Mouse (Mus musculus): ENCODE results near the gene Rab11fip2.

Rab11fip2 gene

DNA sequence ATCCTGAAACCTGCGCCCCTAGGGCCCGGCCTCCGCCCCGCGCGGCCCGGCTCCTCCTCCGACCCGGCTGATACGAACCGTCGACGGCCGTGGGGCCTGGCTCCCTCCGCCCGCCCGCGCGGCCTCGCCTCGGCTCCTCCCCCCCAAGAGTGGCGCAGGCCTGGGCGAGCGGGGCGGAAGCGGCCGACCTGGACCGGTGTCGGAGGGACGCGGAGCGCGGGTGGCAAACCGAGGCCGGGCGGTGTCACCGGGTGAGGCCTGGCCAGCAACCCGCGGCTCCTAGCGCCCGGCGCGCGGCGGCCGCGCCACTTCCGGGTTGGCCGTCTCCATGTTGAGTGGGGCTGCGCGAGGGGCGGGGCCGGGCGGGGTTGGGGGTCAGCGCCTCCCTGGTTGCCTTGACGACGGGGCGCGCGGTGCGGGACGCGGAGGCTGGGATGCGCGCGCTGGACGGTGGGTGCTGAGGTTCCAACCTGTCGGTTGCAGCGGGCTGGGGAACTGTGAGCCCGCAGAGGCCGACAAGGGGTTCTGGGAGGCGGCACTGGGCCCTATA lies at the start of gene Rab11fip2:
Rab11fip2 (minus strand) TSS at position 333 of the 550 bp plus-strand sequence.
- DNase-seq, result peak; percentile 85

DNA sequence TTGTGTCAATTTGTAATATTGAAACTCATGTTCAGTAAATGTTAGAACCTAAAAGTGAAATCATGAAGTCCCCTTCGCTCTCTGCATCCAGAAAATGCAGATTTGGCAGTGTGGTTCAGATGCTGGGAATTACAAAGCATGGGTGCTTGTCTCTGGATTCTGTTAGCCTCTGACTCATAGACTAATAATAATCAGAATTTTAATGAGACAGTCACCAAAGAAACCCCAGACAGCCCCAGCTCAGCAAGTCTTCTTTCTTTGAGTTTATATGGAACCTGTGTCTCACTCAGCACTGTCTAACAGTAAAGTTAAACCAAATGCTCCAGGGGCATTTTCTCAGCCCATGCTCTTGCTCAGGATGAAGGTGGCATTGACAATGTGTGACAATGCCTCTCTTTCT lies 38.1 kb upstream of the Rab11fip2 start:
- no peak for DNase-seq

DNA sequence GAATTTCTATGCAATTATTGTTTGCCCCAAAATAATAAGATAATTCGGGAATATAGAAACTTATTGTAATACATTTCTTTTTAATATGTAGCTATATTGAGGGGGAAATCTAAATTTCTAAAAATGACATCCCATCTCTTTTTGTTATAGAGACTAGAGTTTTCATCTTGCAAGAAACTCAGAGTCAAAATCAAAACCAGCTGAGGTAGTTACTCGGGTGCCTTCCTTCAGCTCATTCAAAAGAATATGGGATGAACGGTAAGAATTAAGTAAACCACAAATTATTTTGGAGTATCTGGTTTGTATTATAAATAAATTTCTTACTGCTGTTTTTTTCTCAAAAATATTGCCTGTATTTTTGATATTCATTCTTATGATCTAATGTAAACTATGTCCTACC lies 11.5 kb upstream of the Rab11fip2 start:
- DNase-seq, result no peak

DNA sequence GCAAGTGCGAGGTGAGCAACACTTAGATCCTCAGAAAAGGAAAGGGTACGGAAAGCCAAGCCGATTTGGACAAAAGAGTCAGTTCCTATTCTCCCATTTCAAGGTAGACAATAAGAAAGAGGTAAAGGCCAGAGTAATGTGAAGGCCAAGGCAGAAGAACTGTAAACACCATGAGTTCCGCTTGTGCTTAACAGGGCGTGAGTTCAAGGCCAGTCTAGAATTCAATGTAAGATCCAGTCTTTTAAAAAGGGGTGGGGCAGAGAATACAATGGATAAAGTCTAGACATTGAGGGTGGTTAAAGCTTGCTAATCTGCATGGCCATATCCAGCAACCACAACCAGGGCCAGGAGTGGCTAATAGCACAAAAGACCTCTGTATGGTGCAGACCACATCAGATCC lies 6.3 kb upstream of the Rab11fip2 start:
- no peak for DNase-seq

DNA sequence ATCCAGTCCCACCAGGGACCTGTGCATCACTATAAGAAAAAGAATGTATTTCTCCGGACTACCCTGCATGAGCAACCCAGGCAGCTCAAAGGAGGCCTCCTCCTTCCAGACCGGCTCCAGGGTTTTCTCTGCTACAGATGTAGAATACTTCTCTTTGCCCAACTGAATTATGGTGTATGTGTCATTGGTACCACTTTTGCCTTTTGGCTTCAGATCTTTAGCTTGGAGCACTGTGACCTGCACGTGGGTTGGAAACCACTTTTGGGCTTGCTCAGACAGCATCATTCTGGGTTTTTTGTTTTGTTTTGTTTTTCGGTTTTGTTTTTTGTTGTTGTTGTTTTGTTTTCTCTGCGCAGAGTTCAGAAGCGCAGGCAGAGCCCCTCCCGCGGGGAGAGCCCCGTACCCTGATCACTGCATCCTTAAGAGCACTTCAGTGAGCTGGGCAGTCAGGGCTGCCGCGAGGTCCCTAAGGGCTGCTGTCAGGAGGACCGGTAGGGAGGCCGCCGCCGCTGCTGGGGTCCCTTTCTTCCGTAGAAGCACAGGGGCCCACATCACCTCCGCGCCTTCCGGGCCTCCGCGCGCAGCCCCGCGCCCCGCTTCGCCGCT lies 635 bp downstream of the Rab11fip2 start:
- DNase-seq, result peak; percentile 8

DNA sequence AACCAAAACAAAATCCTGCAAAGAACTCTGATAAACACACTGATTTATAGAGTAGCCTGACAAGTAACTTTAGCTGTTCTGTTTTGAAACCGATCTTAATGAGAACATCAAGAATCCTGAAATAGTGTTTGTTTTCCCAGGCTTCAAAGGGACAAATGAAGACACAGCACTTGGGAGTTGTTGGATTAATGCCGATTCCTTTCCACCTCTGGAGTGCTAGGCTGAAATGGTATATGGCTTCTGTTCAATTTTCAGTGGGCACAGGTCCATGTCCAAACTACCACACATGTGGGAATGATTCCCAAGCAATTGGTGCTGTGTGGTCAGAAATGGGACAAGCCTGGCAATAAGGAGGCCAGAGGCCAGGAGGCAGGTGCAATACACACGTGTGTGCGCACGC lies 3.7 kb downstream of the Rab11fip2 start:
- DNase-seq, result no peak

DNA sequence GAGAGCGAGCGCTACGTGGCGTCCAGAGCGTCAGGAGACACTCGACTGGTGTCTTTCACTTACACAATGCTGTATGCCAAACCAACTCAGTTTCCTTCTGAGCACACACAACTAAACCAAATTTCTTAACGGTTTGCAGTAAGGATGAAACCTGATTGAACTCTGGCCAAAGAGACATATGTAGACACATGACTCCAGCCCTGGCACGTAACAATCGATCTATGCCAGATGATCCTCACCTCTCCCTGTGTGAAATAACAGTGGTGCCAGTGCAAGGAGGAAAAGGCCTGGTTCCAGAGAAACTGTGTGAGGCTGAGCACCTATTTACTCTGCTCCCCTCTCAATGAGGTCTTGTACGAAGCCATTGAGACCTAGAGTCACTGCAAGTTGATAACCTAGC lies 11.4 kb downstream of the Rab11fip2 start:
- DNase-seq, result no peak

DNA sequence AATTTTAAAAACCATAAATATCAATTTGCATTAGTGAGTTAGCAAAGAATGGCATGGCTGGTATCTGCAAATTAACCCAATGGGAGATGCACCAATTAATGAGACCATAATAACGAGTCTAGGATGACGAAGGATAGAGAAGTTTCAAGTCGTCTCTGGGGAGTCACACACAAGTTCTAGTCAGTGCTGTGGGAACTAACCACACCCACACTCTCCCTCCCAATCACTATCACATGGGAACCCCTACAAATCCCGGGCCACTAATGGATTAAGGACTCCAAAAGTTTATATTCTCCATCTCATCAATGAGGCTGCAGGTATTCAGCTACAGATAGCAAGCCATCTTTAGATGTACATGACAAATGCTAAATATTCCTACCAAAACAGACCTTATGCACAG lies 14.8 kb downstream of the Rab11fip2 start:
- DNase-seq, result no peak

DNA sequence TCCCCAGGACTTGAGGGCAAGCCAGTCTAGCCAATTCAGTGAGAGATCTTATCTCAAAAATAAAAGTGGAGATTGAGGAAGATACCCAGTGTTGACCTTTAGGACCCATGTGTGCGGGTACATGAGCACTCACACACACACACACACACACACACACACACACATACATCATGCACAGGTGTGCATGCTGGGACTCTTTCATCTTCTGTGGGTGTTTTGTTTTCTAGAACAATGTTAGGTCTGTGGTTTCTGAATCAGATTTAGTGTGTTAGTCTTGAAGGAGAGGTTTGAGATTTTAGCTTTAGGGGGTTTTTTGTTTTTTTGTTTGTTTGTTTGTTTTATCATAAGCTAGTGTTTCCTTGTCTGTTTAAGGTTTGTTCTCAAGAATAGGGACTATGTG lies 17.3 kb downstream of the Rab11fip2 start:
- no peak for DNase-seq

DNA sequence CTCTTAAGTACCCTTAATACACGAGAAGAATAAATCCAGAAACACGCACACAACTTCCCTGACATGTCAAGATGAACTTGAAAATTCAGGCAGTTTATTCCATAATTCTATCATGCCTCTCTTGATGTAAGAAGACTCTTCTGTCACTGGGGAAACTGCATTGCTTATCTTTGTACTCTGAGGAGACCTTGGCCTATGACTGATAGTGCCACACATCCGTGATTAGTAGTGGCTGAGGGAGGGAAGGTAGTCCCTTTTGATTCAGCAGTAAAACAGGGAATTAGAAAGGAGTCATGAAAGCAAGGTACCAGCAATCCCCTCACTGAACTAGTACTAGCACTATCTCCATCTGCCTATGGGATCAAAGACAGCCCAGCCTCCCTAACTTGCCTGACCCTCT lies 22.6 kb downstream of the Rab11fip2 start:
- DNase-seq, result no peak

DNA sequence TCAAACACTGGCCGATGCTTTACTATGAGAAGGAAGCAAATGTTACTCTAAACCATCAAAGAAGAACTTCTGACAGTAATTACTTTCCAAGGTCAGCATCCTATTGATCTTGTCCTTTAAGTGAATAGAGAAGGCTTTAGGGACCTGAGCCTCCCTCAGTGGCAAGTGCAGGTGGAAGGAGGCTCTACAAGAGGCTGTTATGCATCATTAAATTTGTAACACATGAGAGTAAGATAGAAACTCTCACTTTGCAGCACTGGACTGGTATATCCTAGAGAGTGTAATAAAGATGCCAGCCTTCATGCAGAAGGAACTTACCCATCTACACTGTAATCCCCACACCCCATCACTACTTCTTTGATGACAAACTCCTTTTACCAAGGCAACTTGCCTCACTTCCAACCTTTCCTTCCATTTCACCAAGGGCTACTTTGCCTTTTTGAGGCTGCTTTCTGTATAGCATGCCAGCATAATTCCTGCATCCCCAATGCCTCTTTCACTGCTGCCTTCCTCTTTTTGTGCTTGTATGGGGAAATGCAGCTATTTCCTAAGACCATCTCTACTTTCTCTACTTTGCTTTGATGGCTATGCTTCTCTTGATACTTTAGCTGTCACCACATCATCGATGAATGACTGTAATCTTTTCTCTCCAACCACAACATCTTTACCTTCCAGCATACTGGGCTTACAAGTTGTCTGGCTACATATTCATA lies 25.4 kb downstream of the Rab11fip2 start:
- no peak for DNase-seq

DNA sequence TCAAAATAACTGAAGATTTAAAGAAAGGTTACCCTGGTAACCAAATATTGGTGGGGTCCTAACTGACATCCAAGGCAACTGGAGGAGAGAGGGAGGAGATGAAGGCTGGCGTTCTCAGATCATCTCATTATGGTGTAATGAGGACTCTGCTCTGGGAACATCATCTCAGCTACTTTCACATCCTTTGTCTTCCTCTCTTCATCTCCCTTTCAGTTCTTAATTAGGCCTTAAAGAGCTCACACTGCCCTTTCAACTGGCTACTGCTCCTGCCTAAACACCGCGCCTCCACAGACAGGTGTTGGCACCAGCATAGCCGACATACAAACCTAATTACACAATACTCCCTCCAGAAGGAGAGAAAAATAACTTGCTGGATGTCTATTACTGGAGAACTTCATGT lies 31.9 kb downstream of the Rab11fip2 start:
- no peak for DNase-seq

DNA sequence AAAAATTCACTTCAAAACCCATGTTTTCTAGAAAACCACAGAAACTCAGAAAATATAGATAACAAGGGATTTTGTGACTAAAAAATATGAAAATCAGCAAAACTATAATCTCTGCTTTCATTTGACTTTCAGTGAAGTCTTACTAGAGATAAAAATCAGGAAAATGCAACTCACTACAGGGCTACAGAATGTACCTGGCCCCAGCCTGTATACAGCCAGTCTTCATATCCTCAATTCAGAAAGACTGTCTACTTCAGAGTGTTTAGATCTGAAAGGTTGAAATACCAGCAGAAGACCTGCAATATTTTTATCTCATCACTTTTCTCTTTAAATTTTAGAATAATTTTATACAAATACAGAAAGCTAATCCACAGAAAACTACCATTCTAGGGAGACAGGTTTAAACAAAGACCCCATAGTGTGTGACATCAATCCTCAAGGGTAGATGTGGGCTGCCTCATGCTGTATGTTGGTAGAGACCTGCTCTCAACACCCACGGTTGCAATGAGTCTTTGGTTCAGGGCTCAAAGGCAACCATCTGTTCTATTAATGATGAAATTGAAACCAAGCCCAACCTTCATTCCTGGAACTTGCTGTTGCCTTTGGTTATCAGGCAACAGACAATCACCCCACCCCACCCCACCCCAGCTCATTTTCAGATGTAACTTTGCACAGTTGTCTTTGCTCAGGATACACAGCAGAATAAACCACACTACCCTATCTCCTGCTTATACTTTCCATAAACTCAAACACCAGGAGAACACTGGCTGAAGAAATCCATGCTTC lies 38.0 kb downstream of the Rab11fip2 start:
- DNase-seq, result peak; percentile 75

DNA sequence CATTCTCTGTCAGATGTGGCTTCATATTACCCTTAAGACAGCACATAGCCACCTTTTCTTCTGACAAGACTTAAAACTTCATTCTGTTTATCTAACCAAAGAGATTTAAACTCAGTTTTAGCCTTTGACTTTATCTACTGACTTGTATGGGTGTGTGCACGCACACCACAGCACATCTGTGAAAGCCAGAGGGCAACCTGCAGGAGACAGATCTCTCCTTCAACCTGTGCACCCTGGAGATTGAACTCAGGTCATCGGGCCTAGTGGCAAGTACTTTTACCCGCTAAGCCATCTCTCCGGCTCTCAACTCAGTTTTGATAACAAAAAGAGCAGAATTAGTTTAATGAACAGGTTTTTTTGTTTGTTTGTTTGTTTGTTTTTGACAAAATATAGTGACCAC lies 43.5 kb downstream of the Rab11fip2 start:
- DNase-seq, result no peak

DNA sequence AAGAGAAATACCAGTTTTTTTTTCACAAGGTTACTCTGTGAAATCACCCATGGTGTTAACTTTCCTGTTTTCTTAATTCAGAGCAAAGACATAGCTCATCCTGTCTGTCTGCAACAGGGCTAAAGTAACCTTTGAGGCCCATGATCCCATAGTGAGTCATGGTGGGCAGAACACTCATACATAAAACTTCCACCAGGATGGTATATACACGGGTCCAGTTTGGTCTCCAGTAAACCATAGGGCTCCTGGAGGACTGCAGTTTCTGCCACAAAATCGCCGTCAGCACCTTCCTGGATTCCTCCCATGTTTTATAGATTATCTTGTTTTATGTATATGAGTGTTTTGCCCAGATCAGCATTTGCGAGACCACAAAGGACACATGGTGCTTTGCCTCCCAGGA lies 45.2 kb downstream of the Rab11fip2 start:
- DNase-seq, result no peak

DNA sequence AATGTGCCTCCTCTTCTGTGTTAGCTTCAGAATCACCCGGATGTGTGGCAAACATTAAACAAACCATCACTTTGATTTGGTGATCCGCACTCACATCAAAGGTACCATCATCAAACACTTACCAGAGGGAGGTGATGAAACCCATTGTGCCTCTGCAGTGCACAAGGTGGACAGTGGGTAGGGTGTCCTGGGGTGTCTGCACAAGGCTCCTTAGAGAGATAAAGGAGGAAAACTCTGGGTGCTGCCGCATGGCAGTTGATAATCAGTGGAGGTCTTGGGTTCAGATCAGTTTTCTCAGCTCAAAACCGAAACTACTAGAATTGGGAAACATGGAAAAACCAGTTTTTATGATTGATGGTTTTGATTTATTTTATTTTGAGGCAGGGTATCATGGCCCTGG lies 54.1 kb downstream of the Rab11fip2 start:
- DNase-seq, result no peak

DNA sequence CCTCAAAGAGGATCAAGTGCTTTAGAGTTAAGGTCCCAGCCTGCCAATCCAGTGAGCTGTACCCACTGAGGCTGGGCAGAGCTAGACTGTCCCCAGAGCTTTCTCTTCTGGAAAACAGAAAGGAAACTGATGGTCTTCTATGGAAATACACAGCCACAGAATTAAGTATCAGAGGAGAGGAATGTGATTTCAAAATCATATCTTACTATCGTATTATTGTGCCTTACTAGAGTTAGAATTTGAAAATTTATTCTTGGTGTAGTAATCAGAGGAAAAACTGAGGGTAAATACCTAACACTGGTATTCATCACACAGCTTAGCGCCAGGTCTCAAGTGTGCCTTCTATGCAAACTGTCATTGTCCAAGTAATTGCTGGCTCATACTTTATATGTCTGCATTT lies 54.6 kb downstream of the Rab11fip2 start:
- no peak for DNase-seq

DNA sequence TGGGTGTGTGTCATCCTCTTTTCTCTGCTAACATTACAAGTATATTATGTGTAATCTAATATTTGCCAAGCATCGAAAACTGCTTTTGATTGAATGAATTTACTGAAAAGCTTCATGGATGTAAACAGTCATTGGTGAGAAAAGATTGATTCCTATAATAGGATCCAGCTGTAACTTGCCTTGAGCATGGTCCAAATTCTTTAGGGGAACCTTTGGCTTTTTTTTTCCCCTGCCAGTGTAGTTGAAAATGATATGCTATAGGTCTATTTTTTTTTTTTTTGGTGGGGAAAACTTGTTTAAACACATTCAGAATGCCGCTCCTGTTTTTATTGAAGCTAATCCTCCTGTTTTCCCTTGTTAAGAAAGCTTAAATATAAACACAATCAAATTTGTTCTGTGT lies 55.6 kb downstream of the Rab11fip2 start:
- no peak for DNase-seq

DNA sequence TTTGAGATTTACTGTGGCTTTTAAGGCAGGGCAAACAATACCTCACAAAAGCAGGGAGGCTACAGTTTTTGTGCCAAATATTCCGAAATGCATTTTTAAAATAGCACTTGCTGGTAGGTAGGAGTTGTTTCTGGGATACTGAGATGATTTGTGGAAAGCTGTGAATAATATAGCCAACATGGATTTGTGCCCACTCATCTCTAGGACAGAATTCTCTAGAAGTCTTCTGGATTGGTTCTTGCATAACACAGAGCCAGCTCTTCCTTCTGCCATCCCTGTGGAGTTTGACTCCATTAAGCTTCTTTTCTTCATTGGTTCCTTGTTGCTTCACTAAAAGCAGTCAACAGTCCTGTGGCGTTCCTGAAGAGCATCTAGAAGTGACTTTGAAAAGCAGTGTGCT lies 58.2 kb downstream of the Rab11fip2 start:
- DNase-seq, result peak; percentile 21

DNA sequence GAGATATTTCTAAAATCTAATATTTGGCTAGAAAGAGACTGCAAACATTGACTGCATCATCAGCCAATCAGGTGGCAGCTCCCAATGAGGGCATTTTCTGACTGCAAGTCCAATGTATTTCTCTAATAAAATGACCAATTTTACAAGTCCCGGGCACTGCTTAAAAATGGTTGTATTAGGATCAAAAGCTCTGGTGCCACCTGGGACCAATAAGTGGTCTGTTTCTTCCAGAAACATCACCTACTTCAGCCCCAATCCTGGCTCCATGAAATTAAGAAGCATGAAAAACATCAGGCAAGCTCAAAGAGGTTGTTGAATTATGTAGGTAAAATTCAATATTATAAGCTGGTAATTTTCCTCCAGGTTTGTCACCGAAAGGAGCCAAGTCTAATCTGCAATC lies 66.2 kb downstream of the Rab11fip2 start:
- DNase-seq, result no peak

DNA sequence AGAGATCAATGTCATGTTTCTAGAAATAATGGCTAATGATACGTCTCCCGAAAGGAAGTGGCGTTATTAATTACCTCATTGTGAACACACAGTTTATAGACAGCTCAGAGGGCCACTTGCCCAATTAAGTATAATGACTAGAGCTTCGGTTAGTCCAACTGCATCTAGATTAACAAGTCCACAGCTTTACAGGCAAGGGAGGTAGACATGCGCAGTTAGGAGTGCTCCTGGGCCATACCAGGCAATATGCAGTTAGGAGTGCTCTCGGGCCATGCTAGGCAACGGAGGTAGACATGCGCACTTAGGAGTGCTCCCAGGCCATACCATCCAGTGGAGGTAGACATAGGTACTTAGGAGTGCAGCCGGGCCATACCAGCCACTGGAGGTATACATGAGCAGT lies 76.8 kb downstream of the Rab11fip2 start:
- no peak for DNase-seq

DNA sequence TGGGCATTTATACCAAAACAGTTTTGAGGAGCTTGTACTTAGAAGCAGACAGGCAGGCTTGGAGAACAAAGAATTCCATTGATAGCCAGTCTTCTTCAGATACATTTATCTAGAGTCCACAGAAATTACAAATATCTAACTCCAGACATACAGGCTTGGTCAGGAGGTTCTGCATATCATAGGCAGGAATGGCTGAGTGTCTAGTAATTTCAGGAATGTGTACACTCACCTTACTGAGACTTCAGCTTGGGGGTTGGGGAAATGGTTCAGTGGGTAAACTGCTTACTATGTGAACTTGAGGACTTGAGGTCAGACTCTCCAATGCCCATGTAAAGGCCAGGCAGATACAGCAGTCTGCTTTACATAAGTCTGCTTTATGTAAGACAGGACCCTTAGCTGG lies 81.0 kb downstream of the Rab11fip2 start:
- no peak for DNase-seq

DNA sequence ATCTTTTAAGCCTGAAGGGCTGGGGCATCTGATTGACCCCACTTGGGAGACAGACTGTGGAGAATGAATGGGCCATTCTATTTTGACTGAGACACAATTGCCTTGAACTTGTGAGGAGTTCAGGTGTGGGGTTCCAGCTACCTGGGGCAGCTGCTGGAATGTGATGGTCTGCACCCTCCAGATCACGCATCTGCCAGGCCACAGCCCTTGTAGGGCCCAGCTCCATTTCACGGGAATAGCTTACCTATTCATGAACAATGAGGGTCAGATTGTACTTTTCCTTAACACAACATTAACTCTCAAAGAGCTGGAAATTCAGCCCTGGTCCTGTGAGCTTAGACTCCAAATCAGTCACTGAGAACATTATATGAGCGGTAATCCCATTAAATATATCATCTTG lies 82.7 kb downstream of the Rab11fip2 start:
- DNase-seq, result no peak

DNA sequence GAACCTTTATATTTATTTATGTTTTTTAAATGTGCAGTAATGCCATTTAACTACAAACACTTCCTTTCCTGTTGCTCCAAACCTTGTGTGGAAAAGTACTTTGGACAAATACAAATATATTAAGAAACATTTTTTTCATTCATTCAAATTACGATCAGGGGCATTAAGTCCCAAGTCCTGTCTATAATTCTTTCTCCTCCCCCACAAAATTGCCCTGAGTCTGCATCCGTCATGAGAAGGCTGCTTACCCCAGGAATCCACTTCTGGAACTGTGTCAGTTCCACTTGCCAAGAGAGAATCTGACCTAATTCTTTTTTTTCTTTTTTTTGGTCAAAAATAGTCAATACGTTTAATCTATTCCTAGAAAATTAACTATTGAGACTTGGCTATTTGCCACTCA lies 90.4 kb downstream of the Rab11fip2 start:
- no peak for DNase-seq
